Mouse (Mus musculus): ENCODE results near the gene Cep152.

The Cep152 gene

DNA sequence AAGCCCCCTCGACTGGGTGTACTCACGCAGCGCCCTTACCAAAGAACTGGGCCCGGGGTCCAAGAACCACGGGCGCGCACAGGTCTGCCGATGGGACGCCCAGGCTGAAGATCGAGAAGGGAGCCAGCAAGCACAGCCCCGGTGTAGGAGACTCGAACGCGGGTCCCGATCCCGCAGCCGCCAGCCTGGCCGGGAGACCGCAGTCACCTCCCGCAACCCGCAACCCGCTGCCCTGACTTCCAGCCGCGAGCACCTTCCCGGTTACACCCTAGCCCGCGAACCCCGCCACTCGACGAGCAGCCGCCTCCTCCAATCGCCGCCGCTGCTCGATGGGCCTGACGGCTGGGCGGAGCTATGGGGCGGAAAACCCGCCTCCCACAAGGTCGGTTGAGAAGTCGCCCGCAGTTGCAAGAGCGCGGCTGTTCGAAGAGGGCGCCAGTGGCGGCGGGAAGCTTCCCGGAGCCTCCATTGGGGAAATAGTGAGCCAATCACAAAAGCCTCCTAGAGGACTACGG is at the start of gene Cep152:
Gene Cep152, minus strand, starts transcription at position 277 of the 515 bp plus-strand sequence.
- DNase-seq = peak; percentile 98

DNA sequence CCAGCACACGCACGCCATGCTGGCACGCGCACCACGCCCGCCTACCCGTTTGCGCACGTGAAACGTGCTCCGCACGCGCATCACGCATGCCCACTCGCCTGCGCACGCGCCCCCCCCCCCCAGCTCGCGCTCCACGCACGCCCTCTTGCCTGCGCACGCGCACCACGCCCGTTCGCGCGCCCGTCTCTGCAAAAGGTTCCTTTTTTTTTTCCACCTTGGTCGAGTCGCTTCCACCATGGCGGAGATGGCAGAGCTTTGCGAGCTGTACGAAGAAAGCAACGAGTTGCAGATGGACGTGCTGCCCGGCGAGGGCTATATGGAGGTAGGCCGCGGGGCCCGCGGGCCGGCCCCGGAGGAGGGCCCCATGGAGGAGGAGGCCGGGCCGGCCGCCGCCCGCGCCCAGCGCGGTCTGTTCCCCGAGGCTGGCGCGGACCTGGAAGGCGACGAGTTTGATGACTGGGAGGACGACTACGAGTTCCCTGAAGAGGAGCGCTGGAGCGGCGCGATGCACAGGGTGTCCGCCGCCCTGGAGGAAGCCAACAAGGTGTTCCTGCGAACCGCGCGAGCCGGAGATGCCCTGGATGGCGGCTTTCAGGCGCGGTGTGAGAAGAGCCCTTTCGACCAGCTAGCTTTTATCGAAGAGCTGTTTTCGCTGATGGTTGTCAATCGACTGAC is 48.2 kb upstream of the Cep152 start, which contains the start of gene Eid1:
Gene Eid1, plus strand, starts transcription at position 139 of the 675 bp plus-strand sequence.
- DNase-seq = peak; percentile 85

DNA sequence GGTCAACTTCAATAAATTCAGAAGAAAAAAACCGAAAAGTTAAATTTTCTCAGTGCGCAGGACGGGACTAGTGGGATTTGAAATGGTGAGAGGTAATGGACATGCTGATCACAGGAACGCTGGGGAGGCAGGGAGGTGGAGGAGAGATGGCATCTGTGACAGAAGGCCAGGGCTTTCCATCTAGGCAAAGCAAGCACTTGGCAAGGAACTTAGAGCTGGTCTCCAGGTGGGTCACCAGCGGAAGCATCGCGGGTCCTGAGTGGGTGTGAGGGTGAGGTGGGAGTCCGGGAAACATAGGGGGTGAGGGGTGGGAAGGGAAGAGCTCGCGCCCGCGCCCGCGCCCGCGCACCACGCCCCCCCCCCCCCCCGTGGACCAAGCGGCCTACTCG is 47.6 kb upstream of the Cep152 start:
- DNase-seq = no peak

DNA sequence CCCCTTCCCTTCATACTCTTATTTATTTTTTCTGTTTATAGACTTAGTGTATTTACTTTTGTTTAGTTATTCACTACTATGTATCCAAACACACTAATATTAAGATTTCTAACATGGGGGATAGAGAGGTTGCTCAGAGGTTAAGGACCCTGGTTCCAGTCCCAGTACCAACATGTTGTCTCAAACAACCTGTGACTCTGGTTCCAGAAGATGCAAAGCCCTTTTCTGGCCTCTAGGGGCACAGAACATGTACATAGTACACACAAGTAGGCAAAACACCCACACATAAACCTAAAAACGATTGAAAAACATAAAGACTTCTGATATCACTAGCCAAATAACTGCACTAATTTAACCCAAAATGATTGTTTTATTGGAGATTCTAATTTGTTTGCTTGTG is 45.9 kb upstream of the Cep152 start:
- peak; percentile 45 for DNase-seq

DNA sequence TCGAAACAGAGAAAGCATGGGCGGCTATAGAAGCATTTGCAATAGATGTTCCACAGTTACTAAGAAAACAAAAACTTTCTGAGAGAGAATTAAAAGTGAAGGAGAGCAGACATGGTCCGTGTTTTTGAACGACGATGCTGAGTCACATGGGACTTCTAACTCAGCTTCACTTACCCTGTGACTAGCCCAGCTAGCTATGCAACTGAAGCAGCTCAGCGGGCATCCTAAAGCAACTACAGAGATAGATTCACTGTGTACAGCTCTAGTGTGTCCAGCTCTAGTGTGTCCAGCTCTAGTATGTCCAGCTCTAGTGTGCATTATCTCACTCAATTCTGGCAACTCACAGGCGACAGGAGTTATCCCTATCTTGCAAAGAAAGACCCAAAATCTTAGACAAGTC is 42.8 kb upstream of the Cep152 start:
- no peak for DNase-seq

DNA sequence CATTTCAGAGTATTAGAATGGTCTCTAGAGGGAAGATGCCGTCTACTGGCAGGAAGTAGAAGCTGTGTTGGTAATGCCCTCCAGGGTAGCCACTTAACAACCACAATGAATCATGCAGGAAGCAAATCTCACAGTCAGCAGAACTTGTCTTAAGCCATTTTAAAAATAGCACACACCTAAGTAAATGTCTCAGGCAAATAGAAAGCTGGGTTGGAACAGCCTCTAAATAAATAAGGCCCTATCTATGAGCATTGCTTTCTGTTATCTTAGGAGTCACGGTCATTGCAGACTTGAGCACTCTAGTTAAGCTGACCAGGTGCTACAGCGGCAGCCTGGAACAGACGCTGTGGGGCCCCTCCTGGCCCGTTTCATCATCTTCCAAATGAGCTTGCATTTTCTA is 42.3 kb upstream of the Cep152 start:
- no peak for DNase-seq

DNA sequence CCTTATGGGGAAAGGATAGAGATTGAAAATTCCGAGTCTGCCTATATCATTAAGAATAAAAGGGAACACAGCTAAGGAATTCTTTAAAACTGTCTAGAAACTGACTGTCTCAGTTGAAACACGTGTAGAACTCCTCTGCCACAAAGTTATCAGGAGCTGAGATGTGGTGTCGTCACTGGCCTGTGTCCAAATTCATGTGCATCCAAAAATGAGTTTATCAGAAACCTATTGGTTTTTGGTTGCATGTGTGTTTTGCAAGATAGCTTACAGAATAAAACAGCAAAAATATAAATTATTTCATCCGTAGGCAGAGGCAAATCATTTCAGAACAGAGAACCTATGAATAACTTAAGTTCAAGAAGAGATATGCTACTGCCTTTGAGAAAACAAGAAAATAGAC is 41.8 kb upstream of the Cep152 start:
- no peak for DNase-seq

DNA sequence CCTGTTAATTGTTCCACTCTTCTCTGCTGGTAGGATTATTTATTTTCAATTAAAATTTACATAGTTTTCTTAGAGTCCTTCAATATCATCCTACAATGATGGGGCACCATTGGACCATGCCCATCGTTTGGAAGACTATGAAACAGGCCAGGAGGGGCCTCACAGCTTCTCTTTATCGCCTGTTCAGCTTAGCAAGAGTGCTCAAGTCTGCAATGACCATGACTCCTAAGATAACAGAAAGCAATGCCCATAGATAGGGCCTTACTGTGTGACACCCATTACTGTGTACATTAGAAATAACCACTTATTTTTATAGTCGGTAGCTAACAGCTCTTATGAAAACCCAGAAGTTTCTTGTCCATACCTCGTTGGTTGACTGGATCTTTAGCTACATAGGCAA is 41.0 kb upstream of the Cep152 start:
- DNase-seq = no peak

DNA sequence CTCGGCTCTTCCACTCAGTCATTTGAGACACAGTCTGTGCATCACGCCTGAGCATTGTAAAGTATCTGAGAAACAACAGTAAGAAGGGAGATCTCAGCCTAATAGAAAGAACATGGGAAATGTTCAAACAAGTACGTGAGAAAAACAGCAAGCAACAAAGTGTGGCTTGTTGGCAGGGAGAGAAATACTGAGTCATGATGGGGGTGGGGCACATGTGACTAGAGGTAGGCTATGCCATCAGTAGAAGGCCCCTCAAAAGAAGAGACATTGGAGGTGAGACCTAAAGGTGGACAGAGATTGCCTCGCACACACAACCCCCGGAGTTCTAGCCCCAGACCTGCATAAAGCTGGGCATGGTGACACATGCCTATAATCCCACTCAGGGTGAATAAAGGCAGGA is 40.3 kb upstream of the Cep152 start:
- no peak for DNase-seq

DNA sequence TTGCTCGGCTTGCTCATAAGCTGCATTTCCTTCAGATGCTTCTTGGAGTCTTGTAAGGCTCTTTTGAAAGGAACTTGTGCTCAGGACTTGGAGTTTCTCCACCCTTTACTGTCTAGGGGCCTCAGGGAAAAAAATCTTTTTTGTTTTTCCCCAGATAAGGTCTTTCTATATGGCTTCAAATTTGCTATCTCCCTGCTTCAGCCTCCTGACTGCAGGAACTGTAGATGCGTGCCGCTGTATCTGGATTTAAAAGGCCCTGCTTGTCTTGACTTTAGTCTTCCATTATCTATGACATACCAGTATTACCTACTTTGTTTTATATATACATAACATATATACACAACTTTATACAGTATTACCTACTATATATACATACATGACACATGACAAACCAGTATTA is 37.6 kb upstream of the Cep152 start:
- DNase-seq = no peak

DNA sequence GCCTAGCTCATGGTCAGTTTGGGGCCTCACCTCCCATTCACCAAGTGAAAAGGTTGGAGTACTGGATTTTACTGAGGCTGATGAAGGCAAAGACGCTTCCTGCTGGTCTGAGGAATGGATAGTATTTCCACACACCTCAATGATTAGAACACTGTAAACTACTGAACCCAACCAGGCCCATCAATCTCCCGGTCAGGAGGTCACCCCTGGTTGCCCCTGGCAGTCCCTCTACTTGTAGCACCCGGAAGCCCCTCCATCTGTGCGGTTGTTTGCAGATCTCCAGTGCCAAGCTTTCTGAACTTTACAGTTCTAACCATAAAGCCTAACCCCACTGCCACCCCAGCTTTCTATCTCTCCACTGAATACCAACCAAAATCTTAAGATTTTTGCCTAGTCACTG is 36.2 kb upstream of the Cep152 start:
- DNase-seq = no peak

DNA sequence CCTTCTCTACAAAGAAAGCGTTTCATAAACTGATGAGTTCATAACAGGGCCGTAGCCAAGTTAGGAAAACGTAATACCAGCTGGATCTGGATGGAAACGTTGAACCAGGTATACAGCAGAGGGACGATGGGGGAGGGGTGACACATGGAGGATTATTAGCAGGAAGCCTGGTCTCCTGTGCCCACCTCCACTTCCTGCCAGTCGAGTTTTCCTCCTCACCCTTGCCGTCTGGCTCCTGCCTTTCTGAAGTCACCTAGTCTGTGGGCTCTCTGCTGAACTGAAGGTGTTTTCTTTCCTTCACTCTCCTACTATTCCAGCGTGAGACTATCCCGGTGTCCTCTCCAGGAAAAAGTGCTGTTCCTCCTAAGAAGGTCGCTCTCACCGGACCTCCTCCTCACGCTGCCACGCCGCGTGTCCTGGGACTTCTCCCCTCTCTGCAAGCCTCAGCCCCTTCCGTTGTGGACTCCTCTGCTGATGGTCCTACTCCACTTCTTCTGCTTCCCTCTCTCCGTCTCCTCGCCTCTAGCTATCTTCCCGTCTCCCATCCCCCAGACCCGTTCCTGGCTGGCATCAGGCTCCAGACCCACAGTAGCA is 35.7 kb upstream of the Cep152 start:
- peak; percentile 51 for DNase-seq

DNA sequence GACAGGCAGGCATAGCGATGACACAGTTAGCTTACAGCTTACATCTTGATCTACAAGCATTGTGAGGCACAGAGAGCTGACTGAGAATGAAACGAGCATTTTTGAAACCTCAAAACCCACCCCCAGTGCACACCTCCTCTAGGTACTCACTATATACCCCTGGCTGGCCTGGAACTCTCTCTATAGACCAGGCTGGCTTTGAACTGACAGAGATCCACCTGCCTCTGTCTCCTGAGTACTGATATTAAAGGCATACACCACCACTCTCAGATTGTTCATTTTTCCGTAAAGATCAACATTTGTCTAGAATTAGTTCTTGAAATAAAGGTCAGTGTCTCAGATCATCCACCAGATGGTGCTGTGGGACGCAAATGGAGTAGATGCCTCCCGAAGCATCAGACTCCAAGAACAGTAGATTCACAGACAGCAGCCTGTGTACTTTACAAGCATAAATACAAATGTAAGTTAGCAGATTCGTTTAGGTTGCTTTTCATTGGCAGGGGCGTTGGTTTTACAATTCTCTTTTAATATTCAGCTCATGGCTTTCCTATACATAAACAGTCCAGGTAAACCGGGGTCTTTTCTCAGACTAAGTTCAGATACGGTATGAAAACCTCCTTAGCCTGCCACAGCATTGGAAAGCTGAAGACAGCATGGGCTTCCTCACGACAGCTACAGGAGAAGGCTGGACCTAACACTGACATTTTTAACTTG is 35.1 kb upstream of the Cep152 start:
- peak; percentile 79 for DNase-seq

DNA sequence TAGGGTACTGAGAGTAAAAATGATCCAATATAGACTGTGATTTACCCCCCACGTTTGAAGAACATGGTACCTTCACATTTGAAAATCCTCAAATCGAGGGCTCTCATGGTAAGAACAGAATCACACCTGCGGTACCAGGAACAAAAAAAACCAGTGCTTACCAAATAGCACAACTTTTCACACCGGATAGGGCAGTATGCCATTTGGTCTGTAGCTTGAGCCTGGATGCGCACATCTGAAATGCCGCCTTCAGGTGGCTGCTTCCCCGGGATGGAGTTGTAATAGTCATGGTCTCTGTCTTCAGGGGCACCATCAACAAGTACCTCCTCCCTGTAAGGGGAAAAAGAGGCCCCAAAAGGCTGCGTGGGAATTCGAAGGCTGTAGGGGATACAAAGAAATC is 30.5 kb upstream of the Cep152 start:
- DNase-seq = no peak

DNA sequence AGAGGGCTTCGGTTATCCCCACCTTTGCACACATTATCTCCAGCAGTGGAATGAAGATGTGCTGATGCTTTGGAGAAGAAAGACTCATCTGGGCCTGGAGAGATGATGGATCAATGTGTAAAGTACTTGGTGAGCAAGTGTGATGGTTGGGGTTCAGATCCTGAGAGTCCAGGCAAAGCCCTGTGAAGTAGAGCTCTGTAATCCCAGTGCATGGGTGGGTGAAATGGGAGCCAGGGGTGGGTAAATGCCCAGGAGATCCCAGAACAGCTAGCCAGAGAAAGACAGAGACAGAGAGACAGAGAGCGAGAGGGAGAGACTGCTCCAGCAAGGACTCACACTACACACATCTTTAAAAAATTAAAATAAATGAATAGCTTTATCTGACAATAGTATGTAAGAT is 28.4 kb upstream of the Cep152 start:
- DNase-seq = no peak

DNA sequence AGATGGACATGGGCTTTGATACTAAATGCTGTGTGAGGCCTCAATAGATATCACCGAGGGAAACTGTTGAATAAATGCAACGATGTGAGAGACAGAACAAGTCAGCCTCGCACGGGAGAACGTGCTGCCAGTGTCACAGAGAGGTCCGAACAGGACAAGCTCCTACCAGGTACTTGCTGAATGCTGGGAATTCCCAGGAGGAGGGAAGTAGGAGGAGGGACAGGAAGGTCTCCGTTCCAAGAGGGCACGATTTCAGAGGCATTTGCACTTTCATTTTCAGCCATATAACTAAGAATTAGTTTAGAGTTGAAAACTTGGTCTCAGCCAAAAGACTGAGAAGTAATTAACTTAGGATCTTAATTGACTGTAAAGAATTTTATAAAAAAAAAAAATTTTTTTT is 26.6 kb upstream of the Cep152 start:
- DNase-seq = no peak

DNA sequence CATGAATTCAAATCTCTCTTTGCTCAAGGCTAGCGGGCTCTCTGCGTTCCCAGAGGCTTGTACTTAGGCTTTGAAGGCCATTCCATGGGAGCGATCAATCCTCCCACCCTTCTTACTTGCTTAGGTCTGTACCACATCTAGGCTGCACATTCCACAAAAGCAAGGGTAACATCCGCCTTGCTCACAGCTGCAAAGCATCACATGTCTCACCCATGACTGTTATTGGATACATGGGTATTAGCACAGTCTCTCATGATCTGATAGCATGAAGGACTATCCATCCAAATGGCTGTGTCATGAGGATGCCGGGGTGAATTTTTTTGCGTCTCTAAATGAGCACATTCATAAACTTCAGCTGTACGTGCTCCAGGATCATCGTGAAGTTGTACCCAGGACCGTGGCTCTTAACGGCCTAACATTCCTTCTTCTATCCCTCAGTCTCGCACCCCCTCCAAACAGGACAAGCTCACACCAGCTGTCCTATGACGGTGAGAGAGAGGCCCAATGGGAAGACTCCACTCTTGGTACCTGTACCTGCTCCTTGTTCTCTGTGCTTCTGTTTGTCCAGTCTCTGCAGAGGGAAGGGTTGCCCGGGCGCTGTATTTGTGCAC is 25.9 kb upstream of the Cep152 start:
- no peak for DNase-seq

DNA sequence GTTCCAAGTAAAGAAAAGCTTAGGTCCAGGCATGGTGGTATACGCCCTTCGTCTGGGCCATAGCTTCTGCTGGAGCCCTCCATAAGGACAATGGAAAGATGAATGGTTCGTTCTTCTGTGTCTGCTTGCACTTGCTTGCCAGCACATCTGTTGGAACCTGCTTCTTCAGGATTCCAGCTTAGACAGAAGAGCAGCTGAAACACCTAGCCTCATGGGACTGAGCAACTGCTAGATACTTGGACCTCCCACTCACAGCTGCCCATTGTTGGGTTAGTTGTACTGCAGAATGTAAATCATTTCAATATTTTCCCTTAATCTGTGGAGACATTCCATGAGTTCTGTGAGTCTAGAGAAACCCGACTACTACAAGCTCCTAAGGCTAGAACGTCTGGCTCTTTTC is 25.1 kb upstream of the Cep152 start:
- no peak for DNase-seq

DNA sequence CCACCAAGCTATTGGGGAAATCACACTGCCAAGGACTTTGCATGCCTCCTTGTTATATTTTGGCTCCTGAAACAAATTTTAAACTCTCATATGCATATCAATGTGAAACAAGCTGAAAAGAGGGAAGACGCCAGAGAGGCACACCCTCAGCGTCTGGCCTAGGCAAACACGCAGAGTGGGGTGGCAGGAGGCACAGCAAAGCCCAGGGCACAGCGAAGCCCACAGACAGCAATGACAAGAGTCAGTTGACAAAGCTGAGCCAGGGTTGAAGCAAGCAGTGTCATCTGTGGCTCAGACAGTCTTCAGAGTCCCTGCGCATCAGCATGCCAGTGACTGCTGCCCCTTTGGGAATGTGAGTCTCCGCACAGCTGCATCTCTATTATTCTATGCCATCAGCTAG is 20.0 kb upstream of the Cep152 start:
- no peak for DNase-seq

DNA sequence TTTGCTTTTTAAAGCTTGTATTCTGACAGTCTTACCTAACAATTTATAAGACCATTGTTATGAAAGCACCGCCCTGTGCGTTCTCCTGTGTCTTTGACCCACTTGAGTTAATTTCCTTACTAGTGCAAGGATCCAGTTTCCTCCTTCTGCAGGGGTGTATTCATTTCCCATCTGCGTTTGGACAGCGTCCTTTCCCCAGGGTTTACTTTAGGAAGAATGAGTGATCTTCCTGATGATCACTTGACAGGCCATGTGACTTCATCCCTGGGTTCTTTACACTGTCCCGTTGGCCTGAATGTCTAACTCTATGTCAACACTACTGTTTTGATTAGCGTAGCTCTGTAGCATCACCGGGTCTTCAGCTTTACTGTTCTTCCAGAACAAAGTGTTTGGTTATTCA is 12.4 kb upstream of the Cep152 start:
- no peak for DNase-seq

DNA sequence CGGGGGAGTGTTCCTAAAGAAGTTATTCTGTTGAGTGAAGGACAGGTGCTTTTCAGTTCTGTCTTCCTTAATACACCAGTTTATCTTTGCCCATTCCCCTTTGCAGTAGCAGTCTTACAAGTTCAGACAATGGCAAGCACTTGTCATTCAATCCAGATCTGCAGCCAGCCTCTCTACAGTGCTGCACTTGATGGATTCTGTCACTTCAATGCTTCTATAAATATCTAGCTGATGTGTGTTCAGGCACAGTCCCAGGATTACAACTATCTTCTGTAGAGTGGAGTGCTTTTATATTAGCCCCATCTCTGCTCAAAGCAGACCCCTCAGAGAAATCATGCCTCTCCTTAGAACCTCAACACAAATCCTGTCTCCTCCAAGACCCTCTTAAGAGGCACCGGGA is 5.1 kb upstream of the Cep152 start:
- no peak for DNase-seq

DNA sequence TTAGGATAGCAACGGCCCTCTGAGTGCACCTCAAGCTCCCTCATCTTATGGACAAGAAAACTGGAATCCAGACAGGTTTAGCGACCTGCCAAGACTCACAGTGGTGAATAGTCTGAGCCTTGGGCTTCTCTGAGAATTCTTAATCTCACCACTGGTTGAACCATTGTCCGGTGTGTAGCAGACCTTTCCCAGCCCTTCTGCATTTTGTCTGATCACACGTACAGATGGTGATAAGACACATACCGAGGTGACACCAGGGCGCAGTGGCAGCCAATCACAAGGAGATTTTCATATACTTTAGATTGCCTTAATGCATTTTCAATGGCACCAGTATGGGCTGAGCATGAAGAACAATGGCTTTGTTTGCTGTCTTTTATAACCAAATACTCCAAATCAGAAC is 3.6 kb upstream of the Cep152 start:
- no peak for DNase-seq

DNA sequence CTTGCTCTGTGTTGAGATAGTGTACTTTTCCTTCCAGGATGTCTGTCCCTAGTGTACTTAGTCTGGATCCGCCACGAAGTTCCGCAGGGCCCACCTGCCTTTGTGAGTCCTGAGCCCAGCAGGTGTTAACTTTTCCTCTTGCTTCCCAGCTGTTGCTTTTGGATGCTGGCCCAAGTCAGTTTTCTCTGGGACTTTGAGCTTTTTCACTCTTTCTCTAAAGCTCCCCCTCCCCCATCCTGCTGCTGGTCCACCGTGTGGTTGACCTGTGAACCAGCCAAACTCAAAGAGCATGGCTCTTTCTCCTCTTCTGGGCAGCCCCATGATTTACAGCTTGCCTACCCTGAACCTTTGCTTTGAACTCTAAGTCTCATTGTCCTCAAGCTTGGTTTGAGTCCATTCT is 1.6 kb upstream of the Cep152 start:
- DNase-seq = no peak

All from thymus, postnatal 14 days (tissue).